Mouse (Mus musculus): ENCODE data around the gene Scaper. TPM values are rescaled to one million over a fixed set of nuclear protein-coding genes. Genes with fewer than 3 reads are reported as not detected.

Scaper gene
- polyA plus RNA-seq, 1 experiment: 6.5 TPM

GRCm38 (mm10) chr9:55539661-55540390, 398.1 kb downstream of the Scaper start:
- H3K4me3 ChIP-seq (ENCODE audit: control insufficient read depth, insufficient read depth, low read length): no peak overlapping the region
- 7% methylated on average over 31 of the region's 31 CpGs for WGBS

DNA sequence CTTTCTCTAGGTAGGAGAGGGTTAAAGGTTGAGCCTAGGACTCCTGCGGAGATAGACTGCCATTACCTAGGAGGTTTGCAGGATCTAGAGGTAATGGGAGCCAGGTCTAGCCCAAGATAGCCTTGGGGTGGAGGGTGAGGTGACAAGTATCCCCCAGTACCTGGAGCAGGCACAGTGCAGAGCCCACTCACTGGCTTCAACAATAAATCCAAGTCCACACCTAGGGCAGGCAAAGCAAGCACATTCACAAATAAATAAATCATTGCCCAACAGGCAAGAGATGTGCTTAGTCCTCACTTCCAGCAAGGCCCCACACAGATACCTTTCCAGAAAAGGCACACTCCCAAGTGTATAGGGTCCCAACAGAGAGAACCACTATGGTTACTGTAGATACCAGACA, 398.9 kb downstream of the Scaper start:
- DNase-seq: no peak
- Histone ChIP-seq H3K27me3 (ENCODE audit: control insufficient read depth, insufficient read depth, low read length) (peaks cover 39% of the 10 kb centered on the region), H3K4me1 (replicated peaks; ENCODE audit: control insufficient read depth, insufficient read depth, low read length) (peaks cover 15% of the 10 kb centered on the region), H3K36me3 (ENCODE audit: control insufficient read depth, insufficient read depth, low read length) (no peaks in the 10 kb centered on the region), H3K4me3 (ENCODE audit: control insufficient read depth, insufficient read depth, low read length) (no peak overlapping the region), H3K27ac (ENCODE audit: control insufficient read depth, insufficient read depth, low read length) (no peak overlapping the region)
- TF ChIP-seq POLR2A (IDR thresholded peaks at IDR 0.05; ENCODE audit: control insufficient read depth, extremely low read depth, insufficient read depth, low read length, poor library complexity): no peak
- TF ChIP-seq CTCF (IDR thresholded peaks at IDR 0.05; ENCODE audit: borderline replicate concordance, control insufficient read depth, extremely low read depth, insufficient read depth, low read length, poor library complexity): no peak
- WGBS: 32% methylated on average over 1 of the region's 1 CpGs

More at GRCm38 (mm10) chr9:55539661-55540390, 398.1 kb downstream of the Scaper start:
- H3K4me1 ChIP-seq (replicated peaks; ENCODE audit: control insufficient read depth, insufficient read depth, low read length): peaks cover 15% of the 10 kb centered on the region
- TF ChIP-seq CTCF (IDR thresholded peaks at IDR 0.05; ENCODE audit: borderline replicate concordance, control insufficient read depth, extremely low read depth, insufficient read depth, low read length, poor library complexity) (no peak), POLR2A (IDR thresholded peaks at IDR 0.05; ENCODE audit: control insufficient read depth, extremely low read depth, insufficient read depth, low read length, poor library complexity) (no peak)
- no peaks in the 10 kb centered on the region for H3K36me3 ChIP-seq (ENCODE audit: control insufficient read depth, insufficient read depth, low read length)
- H3K27me3 ChIP-seq (ENCODE audit: control insufficient read depth, insufficient read depth, low read length): peaks cover 43% of the 10 kb centered on the region
- DNase-seq: no peak
- H3K27ac ChIP-seq (ENCODE audit: control insufficient read depth, insufficient read depth, low read length): no peak overlapping the region

GRCm38 (mm10) chr9:55538377-55538776, 399.5 kb downstream of the Scaper start, which contains the start of gene Isl2:
TSS of gene Isl2 (plus strand) at chr9:55538672.
- Histone ChIP-seq H3K27ac (ENCODE audit: control insufficient read depth, insufficient read depth, low read length) (no peak within 1 kb of the TSS), H3K4me1 (replicated peaks; ENCODE audit: control insufficient read depth, insufficient read depth, low read length) (peaks cover 15% of the 10 kb centered on the region), H3K36me3 (ENCODE audit: control insufficient read depth, insufficient read depth, low read length) (no peaks in the 10 kb centered on the region), H3K4me3 (ENCODE audit: control insufficient read depth, insufficient read depth, low read length) (no peak within 1 kb of the TSS), H3K27me3 (ENCODE audit: control insufficient read depth, insufficient read depth, low read length) (peaks cover 33% of the 10 kb centered on the region)
- no peak for DNase-seq
- TF ChIP-seq CTCF (IDR thresholded peaks at IDR 0.05; ENCODE audit: borderline replicate concordance, control insufficient read depth, extremely low read depth, insufficient read depth, low read length, poor library complexity): no peak
- no peak for TF ChIP-seq POLR2A (IDR thresholded peaks at IDR 0.05; ENCODE audit: control insufficient read depth, extremely low read depth, insufficient read depth, low read length, poor library complexity)
- 33% methylated on average over 4 of the region's 4 CpGs for WGBS

- 20% methylated on average over 3 of the region's 3 CpGs for WGBS
- Histone ChIP-seq H3K27ac (ENCODE audit: control insufficient read depth, insufficient read depth, low read length) (no peak overlapping the region), H3K4me3 (ENCODE audit: control insufficient read depth, insufficient read depth, low read length) (no peak overlapping the region), H3K27me3 (ENCODE audit: control insufficient read depth, insufficient read depth, low read length) (peaks cover 16% of the 10 kb centered on the region; the same call in 1 of the 2 replicates), H3K36me3 (ENCODE audit: control insufficient read depth, insufficient read depth, low read length) (no peaks in the 10 kb centered on the region), H3K4me1 (replicated peaks; ENCODE audit: control insufficient read depth, insufficient read depth, low read length) (no peaks in the 10 kb centered on the region)
- TF ChIP-seq CTCF (IDR thresholded peaks at IDR 0.05; ENCODE audit: borderline replicate concordance, control insufficient read depth, extremely low read depth, insufficient read depth, low read length, poor library complexity) (no peak), POLR2A (IDR thresholded peaks at IDR 0.05; ENCODE audit: control insufficient read depth, extremely low read depth, insufficient read depth, low read length, poor library complexity) (no peak)
- DNase-seq: peak; percentile 47
Measured at GRCm38 (mm10) chr9:55535907-55536306, 402.0 kb downstream of the Scaper start.

DNA sequence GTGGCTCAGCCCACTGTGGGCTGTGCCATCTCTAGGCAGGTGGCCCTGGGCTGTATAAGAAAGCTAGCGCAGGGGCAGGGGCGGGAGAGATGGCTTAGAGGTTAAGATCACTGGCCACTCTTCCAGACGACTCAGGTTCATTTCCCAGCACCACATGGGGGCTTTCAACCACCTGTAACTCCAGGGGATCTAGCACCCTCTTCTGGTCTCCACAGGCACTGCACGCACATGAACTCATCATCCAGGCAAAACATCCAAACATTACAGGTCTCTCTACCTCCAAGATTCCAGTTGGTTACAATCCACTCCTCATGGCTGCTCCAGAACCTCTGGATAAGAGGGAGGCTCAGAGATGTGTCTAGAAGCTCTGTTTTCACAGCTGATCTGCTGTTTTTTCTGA, 412.2 kb downstream of the Scaper start:
- Histone ChIP-seq H3K4me3 (ENCODE audit: control insufficient read depth, insufficient read depth, low read length) (no peak overlapping the region), H3K36me3 (ENCODE audit: control insufficient read depth, insufficient read depth, low read length) (no peaks in the 10 kb centered on the region), H3K27ac (ENCODE audit: control insufficient read depth, insufficient read depth, low read length) (no peak overlapping the region), H3K27me3 (ENCODE audit: control insufficient read depth, insufficient read depth, low read length) (no peaks in the 10 kb centered on the region), H3K4me1 (replicated peaks; ENCODE audit: control insufficient read depth, insufficient read depth, low read length) (no peaks in the 10 kb centered on the region)
- peak; percentile 39 for DNase-seq
- TF ChIP-seq CTCF (IDR thresholded peaks at IDR 0.05; ENCODE audit: borderline replicate concordance, control insufficient read depth, extremely low read depth, insufficient read depth, low read length, poor library complexity) (peak; percentile 49; the same call in 1 of the 2 replicates), POLR2A (IDR thresholded peaks at IDR 0.05; ENCODE audit: control insufficient read depth, extremely low read depth, insufficient read depth, low read length, poor library complexity) (no peak)
- whole genome bisulfite sequencing: 90% methylated on average over 4 of the region's 4 CpGs

- Histone ChIP-seq H3K27ac (ENCODE audit: control insufficient read depth, insufficient read depth, low read length) (0 out of 2 replicates have a peak within 1 kb of the TSS, but pooled peaks have one; percentile 4), H3K36me3 (ENCODE audit: control insufficient read depth, insufficient read depth, low read length) (no peaks in the 10 kb centered on the region), H3K4me1 (replicated peaks; ENCODE audit: control insufficient read depth, insufficient read depth, low read length) (peaks cover 2% of the 10 kb centered on the region), H3K4me3 (ENCODE audit: control insufficient read depth, insufficient read depth, low read length) (peak within 1 kb of the TSS; percentile 74), H3K27me3 (ENCODE audit: control insufficient read depth, insufficient read depth, low read length) (no peaks in the 10 kb centered on the region; the same call in 1 of the 2 replicates)
- TF ChIP-seq CTCF (IDR thresholded peaks at IDR 0.05; ENCODE audit: borderline replicate concordance, control insufficient read depth, extremely low read depth, insufficient read depth, low read length, poor library complexity) (0 out of 2 replicates have a peak, but pooled peaks have one; percentile 33), POLR2A (IDR thresholded peaks at IDR 0.05; ENCODE audit: control insufficient read depth, extremely low read depth, insufficient read depth, low read length, poor library complexity) (peak; percentile 68; the same call in 1 of the 2 replicates)
- peak; percentile 97 for DNase-seq
- under 1% methylated on average over 47 of the region's 47 CpGs for WGBS
Measured at GRCm38 (mm10) chr9:55512027-55512543, 425.8 kb downstream of the Scaper start, which contains the start of gene Etfa. TSS of gene Etfa (minus strand) at chr9:55512243.

Measured in thymus, adult 2 months (tissue).